Mouse (Mus musculus) hindbrain, embryonic 16.5 days (tissue): ENCODE data around the gene Ints12. TPM values are rescaled to one million over a fixed set of nuclear protein-coding genes. Genes with fewer than 3 reads are reported as not detected.

Source experiments
- ATAC-seq: fragments of 200-750 bp; cut with Nextera tagmentation; 2 replicates; pipeline ENCODE4 v1.8.0; 2017; ENCODE audit warnings: moderate TSS enrichment, moderate library complexity
- H3K27ac ChIP-seq: fragments of 300-500 bp; sonication (generic); 2 replicates; pipeline ENCODE4 v1.5.1; 2014; ENCODE audit warnings: low read depth, mild to moderate bottlenecking, control low read depth, low read length, moderate library complexity
- H3K27me3 ChIP-seq: fragments of 300-500 bp; sonication (generic); replicated peaks from 2 replicates; pipeline ENCODE4 v1.6.1; 2014; ENCODE audit warnings: low read length; ENCODE audit not compliant: control insufficient read depth, insufficient read depth
- H3K36me3 ChIP-seq: fragments of 300-500 bp; sonication (generic); 2 replicates; pipeline ENCODE4 v1.6.1; 2014; ENCODE audit warnings: mild to moderate bottlenecking, low read length, moderate library complexity, mixed read lengths; ENCODE audit not compliant: control insufficient read depth, insufficient read depth
- H3K4me1 ChIP-seq: fragments of 300-500 bp; sonication (generic); 2 replicates; pipeline ENCODE4 v1.6.1; 2014; ENCODE audit warnings: low read depth, low read length; ENCODE audit not compliant: control insufficient read depth, insufficient read depth
- H3K4me2 ChIP-seq: fragments of 300-500 bp; sonication (generic); 2 replicates; pipeline ENCODE4 v1.6.1; 2014; ENCODE audit warnings: mild to moderate bottlenecking, low read length, control low read depth, moderate library complexity
- H3K4me3 ChIP-seq: fragments of 300-500 bp; sonication (generic); 2 replicates; pipeline ENCODE4 v1.5.1; 2014; ENCODE audit warnings: mild to moderate bottlenecking, low read length, control low read depth, moderate library complexity
- H3K9ac ChIP-seq: fragments of 300-500 bp; sonication (generic); 2 replicates; pipeline ENCODE4 v1.6.1; 2014; ENCODE audit warnings: low read depth, mild to moderate bottlenecking, control low read depth, low read length, moderate library complexity
- H3K9me3 ChIP-seq: fragments of 300-500 bp; sonication (generic); 2 replicates; pipeline ENCODE4 v1.6.1; 2014; ENCODE audit warnings: mild to moderate bottlenecking, low read length, moderate library complexity; ENCODE audit not compliant: control insufficient read depth
- WGBS: fragments of 180-500 bp; shearing (Covaris S2); extraction: QIAGEN DNeasy Blood & Tissue Kit; methylation state at CpG from one replicate; pipeline ENCODE4 v1.1.7; 2014; 5-methylcytosine and 5-hydroxymethylcytosine counted together
- polyA plus RNA-seq: library from polyadenylated mRNA; unstranded; fragments of >200 nt; fragmentation: Nextera tagmentation; extraction: Ambion mirVana; gene quantifications from 2 replicates; pipeline ENCODE4 v1.2.1, GENCODE M21; 2015

The Ints12 gene
- polyA plus RNA-seq, 1 experiment from 2014 or later: 16.1 TPM

- peaks cover 19% of the 10 kb centered on the region for H3K4me1 ChIP-seq
- peak overlapping the region; percentile 72 for H3K4me2 ChIP-seq
- H3K4me3 ChIP-seq: no peak overlapping the region
- no peak overlapping the region; the same call in 1 of the 2 replicates for H3K9ac ChIP-seq
- ATAC-seq: no peak
- peaks cover 4% of the 10 kb centered on the region; the same call in 1 of the 2 replicates for H3K36me3 ChIP-seq
- H3K9me3 ChIP-seq: no peaks in the 10 kb centered on the region
- 85% methylated on average over 1 of the region's 1 CpGs for WGBS
- no peaks in the 10 kb centered on the region for H3K27me3 ChIP-seq
- H3K27ac ChIP-seq: no peak overlapping the region
Measured at GRCm38 (mm10) chr3:133092936-133093335, 1.3 kb downstream of the Ints12 start.

GRCm38 (mm10) chr3:133094305-133094704 is 2.7 kb downstream of the Ints12 start:
- no peak overlapping the region for H3K9ac ChIP-seq
- H3K36me3 ChIP-seq: peaks cover 4% of the 10 kb centered on the region; the same call in 1 of the 2 replicates
- H3K27me3 ChIP-seq: no peaks in the 10 kb centered on the region
- no peaks in the 10 kb centered on the region for H3K9me3 ChIP-seq
- H3K4me1 ChIP-seq: peaks cover 19% of the 10 kb centered on the region
- H3K4me2 ChIP-seq: no peak overlapping the region
- WGBS: 67% methylated on average over 1 of the region's 1 CpGs
- H3K27ac ChIP-seq: no peak overlapping the region
- H3K4me3 ChIP-seq: no peak overlapping the region
- no peak for ATAC-seq

DNA sequence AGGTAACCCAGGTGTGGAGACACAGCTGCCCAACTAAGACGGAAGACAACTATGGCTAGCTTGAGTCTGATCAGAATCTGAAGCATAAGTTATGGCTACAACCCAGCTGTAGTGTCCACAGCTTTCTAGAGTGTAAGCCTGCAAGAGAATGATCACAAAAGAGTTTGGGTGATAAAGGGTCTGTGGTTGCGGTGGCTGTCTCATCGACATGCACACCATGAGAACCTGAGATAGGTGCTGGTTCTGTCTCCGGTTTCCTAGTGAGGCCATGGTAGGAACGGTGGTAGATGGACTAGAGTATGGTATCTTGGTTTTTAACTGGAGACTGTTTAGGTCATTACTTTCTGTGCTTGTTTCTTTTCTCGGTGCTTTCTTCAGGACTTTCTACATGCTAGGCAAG is 6.3 kb downstream of the Ints12 start:
- Histone ChIP-seq H3K4me3 (no peak overlapping the region), H3K4me2 (no peak overlapping the region), H3K4me1 (peaks cover 7% of the 10 kb centered on the region), H3K36me3 (peaks cover 11% of the 10 kb centered on the region), H3K27me3 (no peaks in the 10 kb centered on the region), H3K9me3 (no peaks in the 10 kb centered on the region), H3K9ac (no peak overlapping the region), H3K27ac (no peak overlapping the region)
- no peak for ATAC-seq
- WGBS: 96% methylated on average over 6 of the region's 6 CpGs

GRCm38 (mm10) chr3:133098336-133098735 is 6.7 kb downstream of the Ints12 start:
- Histone ChIP-seq H3K27ac (no peak overlapping the region), H3K27me3 (no peaks in the 10 kb centered on the region), H3K9me3 (no peaks in the 10 kb centered on the region), H3K9ac (no peak overlapping the region), H3K4me1 (peaks cover 3% of the 10 kb centered on the region), H3K36me3 (peaks cover 11% of the 10 kb centered on the region), H3K4me2 (no peak overlapping the region), H3K4me3 (no peak overlapping the region)
- 96% methylated on average over 4 of the region's 4 CpGs for WGBS
- ATAC-seq: no peak

DNA sequence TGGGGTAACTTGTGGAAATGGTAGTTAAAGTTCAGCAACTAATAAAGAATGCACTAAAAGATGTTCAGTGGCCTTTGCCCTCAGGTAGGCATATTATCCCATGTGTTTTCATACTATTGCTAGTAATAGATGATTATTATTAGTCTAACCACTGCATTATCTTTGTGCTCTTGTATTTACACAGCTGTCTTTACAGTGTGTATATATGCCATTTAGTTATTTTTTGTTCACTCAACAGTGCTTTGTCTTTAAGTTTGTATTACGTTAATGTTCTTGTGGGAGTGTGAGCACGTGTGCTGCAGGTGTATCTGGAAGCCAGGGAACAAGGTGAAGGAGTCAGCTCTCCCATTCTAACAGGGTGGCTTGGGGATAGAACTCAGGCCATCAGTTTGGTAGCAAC is 7.3 kb downstream of the Ints12 start:
- WGBS: 95% methylated on average over 2 of the region's 2 CpGs
- no peak overlapping the region for H3K4me2 ChIP-seq
- peaks cover 11% of the 10 kb centered on the region for H3K36me3 ChIP-seq
- no peaks in the 10 kb centered on the region for H3K9me3 ChIP-seq
- no peak overlapping the region for H3K4me3 ChIP-seq
- peaks cover 2% of the 10 kb centered on the region; the same call in 1 of the 2 replicates for H3K4me1 ChIP-seq
- ATAC-seq: no peak
- H3K9ac ChIP-seq: no peak overlapping the region
- H3K27ac ChIP-seq: no peak overlapping the region
- H3K27me3 ChIP-seq: no peaks in the 10 kb centered on the region

GRCm38 (mm10) chr3:133103768-133104167 is 12.1 kb downstream of the Ints12 start:
- Histone ChIP-seq H3K27me3 (no peaks in the 10 kb centered on the region), H3K9me3 (no peaks in the 10 kb centered on the region), H3K4me3 (no peak overlapping the region), H3K27ac (no peak overlapping the region), H3K4me1 (no peaks in the 10 kb centered on the region), H3K36me3 (peaks cover 20% of the 10 kb centered on the region), H3K9ac (no peak overlapping the region), H3K4me2 (no peak overlapping the region)
- ATAC-seq: no peak
- WGBS: 90% methylated on average over 3 of the region's 3 CpGs

DNA sequence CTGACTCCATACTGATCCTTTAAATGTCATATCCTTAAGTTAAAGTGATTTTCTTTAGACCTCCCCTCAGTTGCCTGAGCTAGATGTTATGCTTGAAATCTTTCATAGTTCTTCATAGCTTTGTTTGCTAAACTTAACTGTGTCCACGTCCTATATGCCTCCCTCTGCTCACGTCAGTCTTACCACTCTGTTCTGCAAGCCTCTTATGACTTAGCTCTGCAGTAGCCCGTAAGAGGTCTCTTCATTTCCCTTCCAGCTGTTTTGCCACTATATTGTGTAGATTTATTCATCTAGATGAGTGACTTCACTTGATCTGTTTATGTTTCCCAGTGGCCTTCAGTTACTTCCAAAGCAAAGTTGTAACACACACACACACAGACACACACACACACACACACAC is 12.8 kb downstream of the Ints12 start:
- Histone ChIP-seq H3K4me1 (no peaks in the 10 kb centered on the region), H3K4me2 (no peak overlapping the region), H3K27me3 (no peaks in the 10 kb centered on the region), H3K36me3 (peaks cover 23% of the 10 kb centered on the region), H3K4me3 (no peak overlapping the region), H3K9ac (no peak overlapping the region), H3K27ac (no peak overlapping the region), H3K9me3 (no peaks in the 10 kb centered on the region)
- ATAC-seq: no peak
- WGBS: 92% methylated on average over 3 of the region's 3 CpGs

- H3K4me3 ChIP-seq: no peak overlapping the region
- H3K9me3 ChIP-seq: no peaks in the 10 kb centered on the region
- H3K27ac ChIP-seq: no peak overlapping the region
- H3K9ac ChIP-seq: no peak overlapping the region
- peaks cover 19% of the 10 kb centered on the region for H3K36me3 ChIP-seq
- ATAC-seq: no peak
- H3K4me2 ChIP-seq: no peak overlapping the region
- WGBS: 98% methylated on average over 4 of the region's 4 CpGs
- H3K4me1 ChIP-seq: no peaks in the 10 kb centered on the region
- no peaks in the 10 kb centered on the region for H3K27me3 ChIP-seq
Measured at GRCm38 (mm10) chr3:133108731-133109130, 17.1 kb downstream of the Ints12 start.

GRCm38 (mm10) chr3:133109844-133110243 is 18.2 kb downstream of the Ints12 start:
- Histone ChIP-seq H3K4me2 (no peak overlapping the region), H3K9ac (no peak overlapping the region), H3K27ac (no peak overlapping the region), H3K4me3 (no peak overlapping the region), H3K27me3 (no peaks in the 10 kb centered on the region), H3K9me3 (no peaks in the 10 kb centered on the region), H3K4me1 (no peaks in the 10 kb centered on the region), H3K36me3 (peaks cover 17% of the 10 kb centered on the region)
- 96% methylated on average over 4 of the region's 4 CpGs for WGBS
- ATAC-seq: no peak

GRCm38 (mm10) chr3:133111741-133112140 is 20.1 kb downstream of the Ints12 start:
- no peak for ATAC-seq
- Histone ChIP-seq H3K27me3 (no peaks in the 10 kb centered on the region), H3K9ac (no peak overlapping the region), H3K4me1 (no peaks in the 10 kb centered on the region), H3K9me3 (no peaks in the 10 kb centered on the region), H3K27ac (no peak overlapping the region), H3K36me3 (peaks cover 13% of the 10 kb centered on the region), H3K4me2 (no peak overlapping the region), H3K4me3 (no peak overlapping the region)
- WGBS: 39% methylated on average over 2 of the region's 2 CpGs
